Mouse (Mus musculus): ENCODE results near the gene Ptprg. TPM values are rescaled to one million over a fixed set of nuclear protein-coding genes. Genes with fewer than 3 reads are reported as not detected.

Ptprg gene
- polyA plus RNA-seq, 1 experiment from 2014 or later: 42.3 TPM

DNA sequence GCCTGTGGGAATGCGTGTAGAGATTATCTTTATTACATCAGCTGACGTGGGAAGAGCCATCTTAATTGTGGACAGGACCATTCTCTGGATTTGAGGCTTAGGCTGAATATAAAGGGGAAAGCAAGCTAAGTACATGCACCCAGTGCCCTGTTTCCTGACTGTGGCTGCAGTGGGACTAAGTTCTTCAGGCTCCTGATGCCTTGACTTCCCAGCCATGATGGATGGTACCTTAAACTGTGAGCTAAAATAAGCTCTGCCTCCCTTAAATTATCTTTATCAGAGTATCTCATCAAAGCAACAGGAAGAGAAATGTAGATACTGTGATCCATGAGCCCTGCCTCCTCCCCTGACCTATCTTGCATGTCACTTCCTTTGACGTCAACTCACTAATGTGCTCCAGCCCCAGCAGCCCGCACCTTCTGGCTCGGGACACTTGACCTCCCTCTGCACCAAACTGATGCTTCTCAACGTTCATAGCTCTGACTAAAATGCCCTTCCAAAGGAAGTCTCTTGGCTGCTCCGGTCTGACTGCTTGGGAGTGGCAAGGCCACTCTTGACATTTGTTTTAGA lies 578.8 kb downstream of the Ptprg start:
- no peak overlapping the region for H3K27ac ChIP-seq (ENCODE audit: low read depth, low read length)
- no peaks in the 10 kb centered on the region for H3K9me3 ChIP-seq (ENCODE audit: control insufficient read depth, low read length)
- H3K9ac ChIP-seq (replicated peaks; ENCODE audit: low read depth, low read length): no peak overlapping the region
- no peak overlapping the region for H3K4me2 ChIP-seq (ENCODE audit: low read depth, low read length)
- ATAC-seq (ENCODE audit: low read depth): no peak
- no peaks in the 10 kb centered on the region for H3K4me1 ChIP-seq (ENCODE audit: control insufficient read depth, insufficient read depth, low read length)
- H3K36me3 ChIP-seq (ENCODE audit: control insufficient read depth, insufficient read depth, low read length): no peaks in the 10 kb centered on the region
- WGBS: 88% methylated on average over 7 of the region's 7 CpGs
- H3K4me3 ChIP-seq (ENCODE audit: low read depth, low read length): no peak overlapping the region
- H3K27me3 ChIP-seq (ENCODE audit: control insufficient read depth, insufficient read depth, low read length): no peaks in the 10 kb centered on the region

DNA sequence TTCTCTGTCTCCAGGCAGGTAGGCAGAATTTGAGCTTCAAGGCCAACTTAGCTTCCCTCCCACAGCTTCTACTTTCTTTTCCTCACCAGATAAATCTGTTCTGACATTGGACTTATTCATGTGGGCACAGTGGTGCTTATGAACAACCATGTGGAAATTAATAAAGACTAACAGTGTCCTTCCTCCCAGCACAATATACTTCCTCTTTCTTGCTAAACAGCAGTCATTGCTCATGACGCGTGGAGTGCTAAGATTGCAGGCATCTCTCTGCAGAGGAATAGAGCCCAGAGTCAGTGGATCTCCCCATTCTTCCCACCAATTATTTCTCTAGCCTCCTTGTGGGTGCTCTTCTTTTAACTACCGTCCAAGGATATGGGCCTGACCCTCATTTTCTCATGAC lies 579.8 kb downstream of the Ptprg start:
- no peak overlapping the region for H3K4me3 ChIP-seq (ENCODE audit: low read depth, low read length)
- WGBS: 79% methylated on average over 3 of the region's 3 CpGs
- no peaks in the 10 kb centered on the region for H3K4me1 ChIP-seq (ENCODE audit: control insufficient read depth, insufficient read depth, low read length)
- no peak for ATAC-seq (ENCODE audit: low read depth)
- H3K9me3 ChIP-seq (ENCODE audit: control insufficient read depth, low read length): no peaks in the 10 kb centered on the region
- H3K4me2 ChIP-seq (ENCODE audit: low read depth, low read length): no peak overlapping the region
- H3K9ac ChIP-seq (replicated peaks; ENCODE audit: low read depth, low read length): no peak overlapping the region
- no peaks in the 10 kb centered on the region for H3K27me3 ChIP-seq (ENCODE audit: control insufficient read depth, insufficient read depth, low read length)
- H3K36me3 ChIP-seq (ENCODE audit: control insufficient read depth, insufficient read depth, low read length): no peaks in the 10 kb centered on the region
- no peak overlapping the region for H3K27ac ChIP-seq (ENCODE audit: low read depth, low read length)

DNA sequence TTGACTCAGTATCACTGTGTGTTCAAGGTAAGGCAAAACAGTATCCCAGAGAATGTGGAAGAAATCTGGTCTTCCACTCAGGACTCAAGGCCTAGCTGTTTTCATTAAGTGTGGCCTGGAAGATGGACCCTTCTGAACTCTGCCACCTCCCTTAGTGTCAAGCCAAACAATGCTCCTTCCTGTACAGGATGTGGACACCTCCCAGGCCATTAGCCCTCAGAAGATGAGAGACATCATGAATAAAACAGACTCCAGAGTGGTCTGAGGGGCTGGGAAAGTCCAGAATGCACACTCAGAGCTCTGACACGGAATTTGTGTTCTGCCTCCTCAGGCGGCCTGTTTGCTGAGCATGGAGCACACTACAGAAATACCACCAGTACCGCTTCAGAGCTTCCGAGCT lies 581.2 kb downstream of the Ptprg start:
- Histone ChIP-seq H3K9me3 (ENCODE audit: control insufficient read depth, low read length) (no peaks in the 10 kb centered on the region), H3K36me3 (ENCODE audit: control insufficient read depth, insufficient read depth, low read length) (no peaks in the 10 kb centered on the region), H3K9ac (replicated peaks; ENCODE audit: low read depth, low read length) (no peak overlapping the region), H3K4me3 (ENCODE audit: low read depth, low read length) (no peak overlapping the region), H3K27me3 (ENCODE audit: control insufficient read depth, insufficient read depth, low read length) (no peaks in the 10 kb centered on the region), H3K27ac (ENCODE audit: low read depth, low read length) (no peak overlapping the region), H3K4me2 (ENCODE audit: low read depth, low read length) (no peak overlapping the region), H3K4me1 (ENCODE audit: control insufficient read depth, insufficient read depth, low read length) (no peaks in the 10 kb centered on the region)
- 84% methylated on average over 4 of the region's 4 CpGs for WGBS
- no peak for ATAC-seq (ENCODE audit: low read depth)

DNA sequence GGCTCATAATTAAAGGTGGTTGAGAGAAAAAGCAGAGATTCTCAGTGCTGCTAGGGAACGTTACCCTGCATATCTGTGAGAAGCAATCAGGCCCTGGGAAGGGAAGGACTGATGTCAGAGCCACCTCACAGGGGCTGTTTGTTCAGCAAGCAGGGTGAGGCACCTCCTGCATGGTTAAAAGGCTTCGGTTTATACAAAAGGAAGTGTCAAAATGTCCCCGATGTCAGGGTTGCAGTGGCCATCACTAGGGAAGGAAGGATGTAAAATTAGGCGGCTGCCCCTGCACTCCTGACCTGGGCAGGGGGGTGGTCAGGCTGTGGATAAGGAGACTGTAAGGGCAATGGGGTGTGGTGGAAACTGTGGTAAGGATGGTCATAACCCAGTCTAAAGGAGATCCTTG lies 583.2 kb downstream of the Ptprg start:
- H3K4me2 ChIP-seq (ENCODE audit: low read depth, low read length): no peak overlapping the region
- H3K9me3 ChIP-seq (ENCODE audit: control insufficient read depth, low read length): no peaks in the 10 kb centered on the region
- H3K27ac ChIP-seq (ENCODE audit: low read depth, low read length): no peak overlapping the region
- no peaks in the 10 kb centered on the region for H3K36me3 ChIP-seq (ENCODE audit: control insufficient read depth, insufficient read depth, low read length)
- ATAC-seq (ENCODE audit: low read depth): no peak
- H3K27me3 ChIP-seq (ENCODE audit: control insufficient read depth, insufficient read depth, low read length): no peaks in the 10 kb centered on the region
- no peak overlapping the region for H3K4me3 ChIP-seq (ENCODE audit: low read depth, low read length)
- H3K9ac ChIP-seq (replicated peaks; ENCODE audit: low read depth, low read length): no peak overlapping the region
- WGBS: 69% methylated on average over 4 of the region's 4 CpGs
- H3K4me1 ChIP-seq (ENCODE audit: control insufficient read depth, insufficient read depth, low read length): peaks cover 2% of the 10 kb centered on the region; the same call in 1 of the 2 replicates

DNA sequence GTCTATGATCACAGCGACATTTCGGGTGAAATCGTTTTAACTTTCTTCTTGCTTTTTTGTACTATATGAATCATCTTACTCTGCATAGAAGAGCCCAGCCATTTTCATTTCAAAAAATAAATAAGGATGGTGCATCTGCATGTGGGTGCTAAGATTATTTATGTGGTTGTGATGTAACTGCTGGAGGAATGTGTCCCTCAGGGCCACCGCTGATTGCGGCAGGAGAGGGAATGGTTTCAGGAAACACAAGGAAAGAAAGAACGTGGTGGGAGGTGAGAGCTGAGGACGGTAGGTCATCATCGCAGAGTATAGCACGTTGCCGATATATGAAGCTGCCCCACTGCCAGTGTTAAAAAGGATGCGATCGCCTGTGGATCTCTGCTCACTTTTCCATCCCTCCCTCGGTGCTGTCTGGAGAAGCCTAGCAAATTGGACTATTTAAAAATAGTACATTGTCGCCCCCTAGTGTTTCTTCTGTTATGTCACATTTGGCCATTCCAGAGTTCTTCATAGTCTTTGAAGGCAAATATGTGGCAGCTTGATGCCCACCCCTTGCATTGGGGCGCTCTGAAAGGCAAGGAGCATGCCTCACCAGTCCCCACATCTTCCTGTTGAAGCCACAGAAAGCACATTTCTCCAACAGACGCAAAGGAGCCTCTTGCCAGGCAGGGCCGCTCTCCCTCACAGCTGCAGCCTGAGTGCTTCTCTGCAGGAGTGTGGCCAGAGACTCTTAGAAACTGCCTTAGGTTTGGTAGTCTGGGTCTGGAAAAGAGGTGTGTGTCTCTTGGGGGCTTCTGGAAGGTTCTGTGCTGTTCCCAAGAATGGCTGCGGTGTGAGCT lies 586.5 kb downstream of the Ptprg start:
- Histone ChIP-seq H3K27me3 (ENCODE audit: control insufficient read depth, insufficient read depth, low read length) (no peaks in the 10 kb centered on the region), H3K36me3 (ENCODE audit: control insufficient read depth, insufficient read depth, low read length) (peaks cover 7% of the 10 kb centered on the region; the same call in 1 of the 2 replicates), H3K4me1 (ENCODE audit: control insufficient read depth, insufficient read depth, low read length) (peaks cover 2% of the 10 kb centered on the region; the same call in 1 of the 2 replicates), H3K9ac (replicated peaks; ENCODE audit: low read depth, low read length) (no peak overlapping the region), H3K27ac (ENCODE audit: low read depth, low read length) (no peak overlapping the region), H3K4me2 (ENCODE audit: low read depth, low read length) (peak overlapping the region; percentile 19; the same call in 1 of the 2 replicates), H3K9me3 (ENCODE audit: control insufficient read depth, low read length) (no peaks in the 10 kb centered on the region), H3K4me3 (ENCODE audit: low read depth, low read length) (no peak overlapping the region)
- peak; percentile 69 for ATAC-seq (ENCODE audit: low read depth)
- WGBS: 36% methylated on average over 18 of the region's 18 CpGs

DNA sequence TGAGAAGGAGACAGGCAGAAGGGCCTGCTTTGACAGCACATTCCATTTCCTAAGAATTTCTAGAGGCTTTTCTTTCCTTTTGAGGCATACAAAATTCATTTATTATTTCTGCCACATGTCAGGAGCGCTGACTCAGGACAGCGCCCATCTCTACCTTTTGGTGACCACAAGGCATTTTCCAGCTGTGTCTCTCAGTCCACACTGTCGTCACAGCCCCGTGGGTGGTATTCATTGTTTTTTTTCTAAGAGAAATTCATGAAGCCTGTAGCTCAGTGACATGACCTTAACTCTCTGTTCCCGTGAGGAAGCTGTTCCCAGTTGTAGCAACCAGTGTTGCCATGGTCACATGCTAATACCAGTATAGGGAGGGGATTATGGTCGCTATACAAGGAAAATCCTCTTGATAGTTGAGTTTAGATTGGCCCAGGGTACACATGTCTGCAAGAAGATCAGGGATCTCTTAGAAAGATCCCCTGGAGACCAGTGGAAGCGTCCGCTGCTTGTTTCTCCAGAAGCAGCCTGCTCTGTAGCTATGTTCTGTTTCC lies 590.7 kb downstream of the Ptprg start:
- Histone ChIP-seq H3K27me3 (ENCODE audit: control insufficient read depth, insufficient read depth, low read length) (no peaks in the 10 kb centered on the region), H3K36me3 (ENCODE audit: control insufficient read depth, insufficient read depth, low read length) (peaks cover 7% of the 10 kb centered on the region; the same call in 1 of the 2 replicates), H3K4me2 (ENCODE audit: low read depth, low read length) (no peak overlapping the region), H3K4me3 (ENCODE audit: low read depth, low read length) (no peak overlapping the region), H3K9ac (replicated peaks; ENCODE audit: low read depth, low read length) (no peak overlapping the region), H3K4me1 (ENCODE audit: control insufficient read depth, insufficient read depth, low read length) (peaks cover 2% of the 10 kb centered on the region; the same call in 1 of the 2 replicates), H3K27ac (ENCODE audit: low read depth, low read length) (no peak overlapping the region), H3K9me3 (ENCODE audit: control insufficient read depth, low read length) (no peaks in the 10 kb centered on the region)
- no peak for ATAC-seq (ENCODE audit: low read depth)
- 43% methylated on average over 8 of the region's 8 CpGs for WGBS

DNA sequence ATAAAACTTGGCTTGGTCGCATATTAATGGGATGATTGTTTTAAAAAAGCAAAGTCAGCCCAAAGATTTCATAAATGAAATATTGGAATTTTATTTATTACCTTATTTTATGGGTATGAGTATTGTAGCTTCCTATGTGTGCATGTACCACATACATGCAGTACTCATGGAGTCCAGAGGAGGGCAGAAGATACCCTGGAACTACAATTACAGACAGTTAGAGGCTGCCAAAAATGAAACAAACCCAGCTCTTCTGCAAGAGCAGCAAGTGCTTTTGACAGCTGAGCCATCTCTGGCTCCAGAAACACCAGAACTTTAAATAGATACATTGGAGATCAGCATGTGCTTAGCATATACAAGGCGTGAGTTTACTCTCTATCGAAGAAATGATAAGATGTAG lies 592.6 kb downstream of the Ptprg start:
- ATAC-seq (ENCODE audit: low read depth): no peak
- WGBS: 98% methylated on average over 3 of the region's 3 CpGs
- no peak overlapping the region for H3K9ac ChIP-seq (replicated peaks; ENCODE audit: low read depth, low read length)

DNA sequence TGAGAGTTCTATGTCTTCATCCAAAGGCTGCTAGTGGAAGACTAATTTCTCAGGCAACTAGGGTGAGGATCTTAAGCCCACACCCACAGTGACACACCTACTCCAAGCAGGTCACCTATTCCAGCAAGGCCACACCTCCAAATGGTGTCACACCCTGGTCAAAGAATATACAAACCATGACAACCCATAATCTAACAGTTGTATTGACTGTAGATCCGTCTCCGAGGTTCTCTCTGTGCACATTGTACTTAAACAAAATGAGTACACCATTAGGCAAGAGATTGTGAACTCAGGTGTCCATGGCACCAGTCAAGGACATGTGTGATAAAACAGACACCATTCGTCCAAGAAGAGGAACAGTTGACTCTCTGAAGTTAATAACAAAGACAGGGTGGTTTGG lies 596.2 kb downstream of the Ptprg start:
- no peaks in the 10 kb centered on the region for H3K27me3 ChIP-seq (ENCODE audit: control insufficient read depth, insufficient read depth, low read length)
- H3K9me3 ChIP-seq (ENCODE audit: control insufficient read depth, low read length): no peaks in the 10 kb centered on the region
- H3K4me2 ChIP-seq (ENCODE audit: low read depth, low read length): no peak overlapping the region
- no peaks in the 10 kb centered on the region for H3K36me3 ChIP-seq (ENCODE audit: control insufficient read depth, insufficient read depth, low read length)
- no peak overlapping the region for H3K4me3 ChIP-seq (ENCODE audit: low read depth, low read length)
- no peak overlapping the region for H3K9ac ChIP-seq (replicated peaks; ENCODE audit: low read depth, low read length)
- no peak overlapping the region for H3K27ac ChIP-seq (ENCODE audit: low read depth, low read length)
- 88% methylated on average over 3 of the region's 3 CpGs for WGBS
- no peak for ATAC-seq (ENCODE audit: low read depth)
- H3K4me1 ChIP-seq (ENCODE audit: control insufficient read depth, insufficient read depth, low read length): no peaks in the 10 kb centered on the region

More for the DNA sequence above, 592.6 kb downstream of the Ptprg start:
- Histone ChIP-seq H3K36me3 (ENCODE audit: control insufficient read depth, insufficient read depth, low read length) (peaks cover 7% of the 10 kb centered on the region; the same call in 1 of the 2 replicates), H3K27me3 (ENCODE audit: control insufficient read depth, insufficient read depth, low read length) (no peaks in the 10 kb centered on the region), H3K4me1 (ENCODE audit: control insufficient read depth, insufficient read depth, low read length) (no peaks in the 10 kb centered on the region), H3K27ac (ENCODE audit: low read depth, low read length) (no peak overlapping the region), H3K4me3 (ENCODE audit: low read depth, low read length) (no peak overlapping the region), H3K9me3 (ENCODE audit: control insufficient read depth, low read length) (no peaks in the 10 kb centered on the region), H3K4me2 (ENCODE audit: low read depth, low read length) (no peak overlapping the region)

DNA sequence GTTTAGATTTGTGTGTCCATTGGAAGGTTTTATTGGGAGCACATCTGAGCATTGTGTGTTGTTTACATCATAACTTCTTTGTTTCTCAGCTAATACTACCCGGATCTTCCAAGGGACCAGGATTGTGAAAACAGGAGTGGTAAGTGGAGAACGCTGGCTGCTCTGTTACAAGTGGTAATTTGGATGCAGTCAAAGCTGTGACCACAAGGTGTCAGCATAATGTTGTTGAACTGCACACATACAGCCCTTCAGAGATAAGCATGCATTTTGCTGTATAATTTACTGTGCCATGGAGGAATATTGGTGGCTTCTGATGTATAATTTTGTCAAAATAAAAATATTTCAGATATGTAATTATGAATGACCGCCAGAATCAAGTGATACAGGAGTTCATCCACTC lies 598.6 kb downstream of the Ptprg start:
- no peak overlapping the region for H3K4me2 ChIP-seq (ENCODE audit: low read depth, low read length)
- 55% methylated on average over 3 of the region's 3 CpGs for WGBS
- ATAC-seq (ENCODE audit: low read depth): peak; percentile 89; the same call in 1 of the 2 replicates

More for the DNA sequence above, 598.6 kb downstream of the Ptprg start:
- Histone ChIP-seq H3K27ac (ENCODE audit: low read depth, low read length) (no peak overlapping the region), H3K9me3 (ENCODE audit: control insufficient read depth, low read length) (no peaks in the 10 kb centered on the region), H3K4me3 (ENCODE audit: low read depth, low read length) (no peak overlapping the region), H3K27me3 (ENCODE audit: control insufficient read depth, insufficient read depth, low read length) (no peaks in the 10 kb centered on the region), H3K36me3 (ENCODE audit: control insufficient read depth, insufficient read depth, low read length) (no peaks in the 10 kb centered on the region), H3K4me1 (ENCODE audit: control insufficient read depth, insufficient read depth, low read length) (no peaks in the 10 kb centered on the region), H3K9ac (replicated peaks; ENCODE audit: low read depth, low read length) (no peak overlapping the region)

Data from neural tube, embryonic 14.5 days (tissue).